Mouse (Mus musculus): ENCODE measurements around the gene Bnc2.

DNA sequence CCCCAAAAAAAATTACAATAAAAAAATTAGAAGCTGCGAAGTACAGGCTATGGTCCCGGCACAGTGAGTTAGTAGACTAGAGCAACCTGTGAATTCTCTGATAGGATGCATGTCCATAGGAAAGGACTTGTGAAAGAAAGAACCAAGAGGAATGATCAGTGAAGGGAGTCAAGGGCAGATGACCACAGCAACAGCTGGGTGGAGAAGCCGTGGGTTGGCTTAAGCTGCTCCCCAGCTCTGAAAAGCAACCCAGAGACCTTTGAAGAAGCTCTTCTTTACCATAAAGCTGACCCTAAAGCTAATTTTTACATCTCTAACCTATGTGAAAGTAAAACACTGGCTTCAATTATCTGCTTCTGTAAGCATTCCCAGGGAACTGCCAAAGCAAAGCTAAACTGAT lies 222.4 kb downstream of the Bnc2 start:
- TF ChIP-seq CTCF (conservative IDR thresholded peaks at IDR 0.05; ENCODE audit: insufficient read depth, insufficient read length, low read depth, low read length) (no peak), POLR2A (IDR thresholded peaks at IDR 0.05; ENCODE audit: low read depth, low read length) (no peak)
